Mouse (Mus musculus) testis, adult 2 months (tissue): ENCODE data around the gene Srebf2.

Experiments
- CTCF ChIP-seq: fragments of 200-500 bp; IDR thresholded peaks from 2 replicates; pipeline ENCODE4 v1.5.1; 2012; ENCODE audit warnings: low read depth, mild to moderate bottlenecking, inconsistent platforms, low read length, moderate library complexity; ENCODE audit not compliant: control insufficient read depth, insufficient read depth, insufficient replicate concordance
- POLR2A ChIP-seq: fragments of 200-500 bp; IDR thresholded peaks from 2 replicates; pipeline ENCODE4 v1.6.1; 2012; ENCODE audit warnings: low read depth, mild to moderate bottlenecking, inconsistent platforms, low read length, moderate library complexity; ENCODE audit not compliant: control insufficient read depth

- no peak for TF ChIP-seq POLR2A
- TF ChIP-seq CTCF, result no peak
These were observed 68.5 kb downstream of the Srebf2 start for GRCm38 (mm10) chr15:82215332-82216046.
